Mouse (Mus musculus) retina, embryonic 14.5 days (tissue): ENCODE results near the gene 1700015F17Rik.

ENCODE experiments used
- DNase-seq: peaks from one replicate; pipeline ENCODE4 v3.0.0-alpha.2; 2015; ENCODE audit warnings: low spot score

The 1700015F17Rik gene

DNA sequence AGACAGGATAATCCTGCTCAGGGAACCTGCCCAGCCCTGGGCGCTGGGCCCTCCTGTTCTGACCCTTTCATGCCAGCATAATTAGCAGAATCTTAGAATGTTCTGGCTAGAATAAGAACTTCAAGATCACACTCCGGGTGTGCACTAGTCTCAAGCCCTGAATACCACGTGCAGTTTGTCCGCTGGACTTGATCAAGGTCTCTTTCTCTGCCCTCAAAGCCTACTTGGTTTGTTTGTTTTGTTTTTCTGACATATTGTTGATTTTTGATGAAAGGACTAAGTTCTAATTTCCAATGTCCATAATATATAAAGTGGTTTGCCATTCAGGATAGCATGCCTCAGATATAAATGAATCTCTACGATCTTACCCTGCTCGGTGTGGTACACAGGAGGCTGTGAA, at the start of gene 1700015F17Rik:
Gene 1700015F17Rik (minus strand): TSS at position 101 of the 400 bp plus-strand sequence.
- DNase-seq: no peak

DNA sequence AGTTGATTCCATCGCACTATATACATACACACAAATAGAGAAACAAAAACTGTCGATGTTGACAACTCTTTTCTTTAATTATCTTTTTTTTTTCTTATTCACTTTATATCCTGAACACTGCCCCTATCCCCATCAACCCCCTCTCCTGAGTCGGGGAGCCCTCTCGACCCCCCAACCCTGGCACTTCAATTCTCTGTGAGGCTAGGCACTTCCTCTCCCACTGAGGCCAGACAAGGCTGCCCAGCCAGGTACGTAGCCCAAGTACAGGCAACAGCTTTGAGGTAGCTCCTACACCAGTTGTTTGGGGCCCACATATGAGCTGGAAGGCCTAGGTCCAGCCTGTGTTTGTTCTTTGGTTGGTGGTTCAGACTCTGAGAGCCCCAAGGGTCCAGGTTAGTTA, 36.5 kb upstream of the 1700015F17Rik start:
- DNase-seq: no peak

DNA sequence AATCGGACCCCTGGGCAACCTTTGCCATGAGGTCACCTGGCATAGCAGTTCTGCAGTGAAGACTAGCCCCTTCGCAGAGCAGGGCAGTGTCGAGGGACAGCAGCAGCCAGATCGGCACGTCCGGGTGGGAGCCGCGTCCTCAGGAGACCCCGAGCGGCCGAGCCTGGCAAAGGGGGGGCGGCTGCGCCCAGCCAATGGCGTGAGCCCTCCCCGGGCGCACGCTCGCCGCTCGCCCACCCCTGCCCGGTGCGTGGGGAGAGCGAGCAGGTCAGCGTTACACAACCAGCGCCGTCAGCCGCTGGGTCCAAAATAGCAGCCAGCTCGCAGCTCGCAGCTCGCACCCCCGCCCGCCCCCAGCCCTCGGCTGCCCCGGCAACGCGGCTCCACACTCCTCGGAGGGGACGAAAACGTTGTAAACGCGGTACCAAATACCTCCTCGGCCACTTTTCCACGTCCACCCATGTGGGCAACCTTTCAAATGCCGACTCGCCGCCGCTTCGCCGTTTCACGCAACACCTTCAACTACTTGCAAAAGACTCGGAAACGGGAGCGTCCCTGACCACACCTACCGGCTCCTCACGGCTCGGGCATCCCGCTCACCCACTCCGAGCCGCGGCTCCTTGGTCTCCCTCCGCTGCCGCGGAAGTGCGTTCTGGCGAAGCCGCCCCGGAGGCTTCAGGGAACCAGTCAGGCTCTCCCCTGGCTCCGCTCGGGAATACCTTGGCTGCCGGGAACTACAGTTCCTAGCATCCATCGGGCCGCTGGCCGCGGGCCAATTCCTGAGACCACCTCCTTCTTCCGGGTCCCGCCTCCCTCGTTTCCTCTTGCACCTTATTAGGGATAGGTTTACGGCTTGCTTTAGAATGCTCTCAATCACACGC, 35.5 kb upstream of the 1700015F17Rik start, which contains the start of gene Cldn12:
Gene Cldn12 (minus strand): TSS at position 763 of the 881 bp plus-strand sequence.
- peak; percentile 97 for DNase-seq

DNA sequence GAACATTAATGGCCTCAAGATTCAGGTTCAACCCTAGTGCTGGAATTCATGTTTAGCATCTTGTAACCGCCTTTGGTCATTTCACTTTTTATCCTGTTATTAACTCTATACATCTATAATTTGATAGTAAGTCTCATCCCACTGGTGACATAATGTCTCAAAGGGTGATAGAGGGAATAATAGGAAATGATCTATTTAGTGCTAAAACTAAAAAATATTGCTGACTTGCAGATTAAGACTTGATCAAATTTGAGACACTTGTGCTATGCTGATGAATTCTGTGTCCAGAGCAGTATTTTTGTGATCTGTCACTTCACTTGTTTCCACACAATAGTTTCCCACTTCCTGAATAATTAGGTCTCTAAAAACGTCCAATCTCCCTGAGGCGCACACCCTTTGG, 32.5 kb upstream of the 1700015F17Rik start:
- DNase-seq: no peak

DNA sequence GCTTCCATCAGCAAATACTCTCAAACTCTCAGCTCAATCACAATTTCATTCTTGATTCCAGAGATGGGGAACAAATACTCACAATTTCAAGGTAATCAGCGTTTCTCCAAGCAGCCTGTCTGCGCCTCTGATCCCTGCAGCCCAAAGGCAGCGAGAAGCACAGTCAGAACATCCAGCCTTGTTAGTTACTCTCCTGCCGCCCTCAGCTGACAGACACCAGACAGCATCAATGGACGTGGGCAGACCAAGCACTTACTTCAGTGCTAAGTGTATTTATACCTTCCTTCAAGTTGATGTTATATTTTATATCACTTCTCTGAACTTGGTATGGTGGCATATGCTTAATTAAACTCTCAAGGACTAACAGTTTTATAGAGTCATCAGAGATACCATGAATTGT, 32.0 kb upstream of the 1700015F17Rik start:
- DNase-seq: no peak

DNA sequence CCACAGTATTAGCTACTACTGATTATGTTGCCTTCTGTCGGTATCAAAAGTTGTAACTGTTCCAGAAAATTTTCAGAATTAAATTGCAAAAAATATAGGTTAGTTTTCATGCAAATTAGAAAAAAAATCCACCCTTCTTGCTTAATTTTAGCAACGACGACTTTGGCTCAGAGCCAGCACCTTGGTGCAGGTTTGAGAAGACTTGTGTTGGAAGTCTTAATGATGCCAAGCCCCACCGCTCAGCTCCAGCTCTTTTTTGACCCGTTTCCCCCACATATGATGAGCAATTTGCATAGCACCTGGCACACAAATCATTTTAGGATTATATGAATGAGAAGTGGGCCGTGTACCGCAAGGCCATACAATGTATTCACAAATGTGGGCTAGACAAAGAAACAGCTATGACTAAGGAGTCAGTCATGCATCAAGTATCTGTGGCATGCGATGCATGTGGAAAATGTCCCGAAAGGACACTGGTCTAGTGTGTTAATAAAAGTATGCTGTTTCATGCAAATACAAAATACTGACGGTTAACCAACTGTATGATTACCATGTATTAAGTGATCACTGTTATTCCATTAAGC, 31.5 kb upstream of the 1700015F17Rik start:
- peak; percentile 56 for DNase-seq

DNA sequence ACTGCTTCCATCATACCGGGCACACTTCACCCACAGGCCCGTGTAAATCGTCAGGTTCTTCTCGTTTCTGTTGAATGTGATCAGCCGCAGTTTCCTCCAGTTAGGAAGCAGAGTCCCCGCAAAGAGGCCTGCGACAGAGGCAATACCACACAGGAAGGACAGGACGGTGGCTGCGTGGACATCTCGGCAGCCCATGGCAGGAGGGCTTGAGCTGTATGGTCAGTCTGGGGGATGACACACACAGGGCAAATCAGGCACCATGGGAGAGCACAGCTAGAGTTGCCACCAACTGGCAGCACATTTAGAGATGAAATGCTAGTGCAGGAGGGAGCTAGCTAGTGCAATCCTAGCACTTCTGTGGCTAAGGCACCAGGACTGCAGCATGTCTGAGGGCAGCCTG, 29.3 kb upstream of the 1700015F17Rik start:
- no peak for DNase-seq

DNA sequence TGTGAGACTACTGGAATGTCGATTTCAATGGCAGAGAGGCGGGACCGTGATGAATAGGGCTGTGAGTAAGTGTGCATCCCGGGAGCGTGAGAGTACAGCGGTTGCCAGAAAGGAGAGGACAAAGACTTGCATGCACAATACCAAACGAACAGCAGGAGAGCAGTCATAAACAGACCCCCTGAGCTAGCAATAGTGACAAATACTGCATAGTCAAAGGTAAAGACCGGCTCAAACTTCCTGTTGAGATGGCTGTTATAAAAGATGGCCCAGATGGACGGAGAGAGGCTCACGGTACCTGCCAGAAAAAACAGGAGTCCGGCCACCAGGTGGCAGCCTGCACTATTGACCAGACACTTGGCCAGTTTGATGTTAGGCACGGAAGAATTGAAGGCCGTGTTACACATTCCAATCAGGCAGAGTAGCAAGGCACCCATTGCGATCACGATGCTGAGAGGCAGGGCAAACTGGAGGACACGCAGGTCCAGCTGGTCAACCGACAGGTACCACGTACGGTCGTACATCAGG, 28.8 kb upstream of the 1700015F17Rik start:
- peak; percentile 81 for DNase-seq

DNA sequence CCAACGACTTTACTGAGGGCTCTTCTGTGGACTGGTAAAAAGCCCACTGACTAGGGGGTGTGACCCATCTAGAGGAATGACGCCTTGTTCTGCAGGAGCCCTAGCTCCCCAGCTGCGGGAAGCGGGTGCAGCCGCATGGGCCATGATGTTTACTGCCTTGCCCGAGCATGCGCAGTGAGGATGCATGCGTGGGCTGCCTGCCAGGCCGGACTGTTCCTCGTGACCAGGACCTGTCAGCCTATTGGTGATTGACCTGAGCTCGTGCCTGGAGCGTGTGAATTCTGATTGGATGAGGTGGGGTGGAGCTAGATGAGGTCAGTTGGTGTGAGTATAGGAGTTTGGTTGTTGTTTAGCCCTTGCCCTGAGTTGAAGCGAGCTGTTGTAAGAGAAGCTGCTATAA, 25.5 kb upstream of the 1700015F17Rik start:
- no peak for DNase-seq

DNA sequence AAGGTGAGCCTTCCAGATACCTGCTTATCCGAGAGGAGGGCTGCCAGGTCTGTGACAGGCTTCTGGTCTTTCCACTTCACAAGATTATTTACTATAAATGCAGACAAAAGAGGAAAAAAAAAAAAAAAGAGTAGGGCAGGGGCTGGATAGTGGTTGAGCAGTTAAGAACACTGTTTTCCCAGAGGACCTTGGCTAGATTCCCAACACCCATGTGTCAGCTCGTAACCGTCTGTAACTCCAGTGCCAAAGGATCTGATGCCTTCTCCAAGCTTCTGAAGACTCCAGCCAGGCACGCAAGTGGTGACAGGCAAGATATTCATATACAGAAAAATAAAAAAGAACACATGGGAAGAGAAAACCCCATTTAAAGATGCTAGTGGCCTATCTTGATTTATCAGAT, 24.4 kb upstream of the 1700015F17Rik start:
- DNase-seq: no peak

DNA sequence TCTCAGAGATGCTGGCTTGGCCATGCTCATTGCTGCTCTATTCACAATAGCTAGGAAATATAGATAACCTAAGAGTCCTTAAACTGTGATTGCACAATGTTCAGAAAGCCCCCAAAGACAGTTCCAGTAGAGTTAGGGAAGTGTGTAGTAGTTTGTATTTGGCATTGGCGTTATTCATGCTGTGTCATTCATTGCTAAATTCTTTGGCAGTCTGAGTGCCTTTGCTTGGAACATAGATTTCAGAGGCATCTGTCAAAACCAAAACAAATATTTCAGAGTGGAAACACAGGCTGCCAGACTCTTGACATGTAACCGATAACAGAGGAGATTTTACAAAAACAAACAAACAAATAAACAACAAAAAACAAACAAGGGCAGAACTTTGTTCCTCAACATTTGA, 22.6 kb upstream of the 1700015F17Rik start:
- no peak for DNase-seq

DNA sequence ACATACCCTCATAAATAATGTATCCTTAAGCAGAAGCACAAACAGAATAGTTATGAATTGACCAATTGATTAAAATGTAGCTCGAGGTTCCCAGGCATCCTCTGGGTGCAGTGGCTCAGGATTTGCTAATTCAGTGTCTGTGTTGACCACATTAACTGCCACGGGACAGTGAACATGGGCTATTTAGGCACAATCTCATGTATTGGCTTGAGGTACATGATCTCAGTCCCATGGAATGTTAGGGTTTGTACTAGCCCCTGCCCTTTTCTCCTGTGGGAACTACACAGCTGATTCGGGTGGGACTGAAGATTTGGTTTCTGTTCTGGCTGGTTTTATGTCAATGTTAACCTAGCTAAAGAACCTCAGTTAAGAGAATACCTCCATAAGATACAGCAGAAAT, 17.4 kb upstream of the 1700015F17Rik start:
- no peak for DNase-seq

DNA sequence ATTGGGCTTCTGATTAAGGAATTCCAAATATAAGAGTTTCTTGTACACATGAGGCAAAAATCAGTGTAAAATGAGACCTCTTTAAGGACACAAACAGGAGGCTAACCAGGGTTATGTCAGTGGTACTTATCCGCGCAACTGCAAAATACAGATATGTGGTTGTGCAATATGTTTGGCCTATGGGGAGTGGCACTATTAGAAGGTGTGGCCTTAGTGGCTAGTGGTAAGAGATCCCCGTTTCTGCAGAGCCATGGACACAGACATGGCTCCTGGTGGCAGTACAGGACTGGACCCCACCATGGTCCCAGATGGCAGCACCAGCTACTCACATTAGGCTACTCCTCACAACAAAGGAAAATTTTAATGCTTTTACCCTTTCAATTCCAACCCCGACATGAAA, 16.1 kb upstream of the 1700015F17Rik start:
- DNase-seq: no peak

DNA sequence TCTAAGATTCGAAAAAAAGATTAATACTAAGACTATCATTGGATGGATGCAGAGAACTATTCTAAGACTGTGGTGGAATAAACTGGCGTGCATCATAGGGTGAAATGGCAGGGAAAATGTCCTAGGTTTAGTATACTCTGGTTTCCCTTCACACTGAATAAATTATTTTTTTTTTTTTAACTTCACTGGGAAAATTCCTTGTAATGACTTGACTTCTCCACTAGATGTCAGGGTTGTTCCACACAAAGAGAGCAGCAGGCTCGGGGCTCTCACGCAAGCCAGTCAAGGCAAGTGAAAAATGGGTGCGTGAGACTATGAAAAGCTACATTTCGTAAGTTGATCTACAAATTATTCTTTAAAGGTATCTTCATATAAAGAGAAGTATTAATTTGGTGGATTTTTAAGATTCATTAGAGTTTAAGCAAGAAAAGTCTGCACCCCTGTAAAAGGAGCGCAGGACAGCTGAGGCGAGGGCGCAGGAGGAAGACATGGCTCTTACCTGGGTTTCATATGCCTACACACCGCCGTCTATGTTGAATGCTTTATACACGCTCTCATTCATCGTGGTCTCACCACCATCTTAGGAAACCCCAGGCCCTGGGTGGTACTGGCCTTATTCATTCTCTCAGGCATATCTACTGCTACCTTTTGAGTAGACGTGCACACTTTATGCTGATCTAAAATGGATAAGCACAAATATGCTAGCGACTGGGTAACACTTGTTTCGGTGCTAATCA, 15.5 kb upstream of the 1700015F17Rik start:
- DNase-seq: peak; percentile 81

DNA sequence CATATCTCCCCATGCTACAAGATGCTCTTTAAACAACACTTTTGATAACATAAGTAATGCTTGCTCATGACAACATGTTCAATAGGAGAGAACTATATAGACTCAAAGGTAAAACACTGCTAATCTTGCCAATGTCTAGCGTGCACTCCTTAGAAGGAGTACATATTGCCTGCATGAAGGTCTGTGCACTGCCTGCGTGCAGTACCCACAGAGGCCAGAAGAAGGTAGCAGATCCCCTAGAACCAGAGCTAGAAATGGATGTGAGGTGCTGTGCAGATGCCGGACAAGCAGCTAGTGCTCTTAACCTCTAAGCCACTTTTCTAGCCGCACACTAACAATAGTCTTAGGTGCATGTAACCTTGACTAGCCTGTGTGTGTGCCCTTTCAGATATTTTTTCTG, 13.2 kb upstream of the 1700015F17Rik start:
- no peak for DNase-seq

DNA sequence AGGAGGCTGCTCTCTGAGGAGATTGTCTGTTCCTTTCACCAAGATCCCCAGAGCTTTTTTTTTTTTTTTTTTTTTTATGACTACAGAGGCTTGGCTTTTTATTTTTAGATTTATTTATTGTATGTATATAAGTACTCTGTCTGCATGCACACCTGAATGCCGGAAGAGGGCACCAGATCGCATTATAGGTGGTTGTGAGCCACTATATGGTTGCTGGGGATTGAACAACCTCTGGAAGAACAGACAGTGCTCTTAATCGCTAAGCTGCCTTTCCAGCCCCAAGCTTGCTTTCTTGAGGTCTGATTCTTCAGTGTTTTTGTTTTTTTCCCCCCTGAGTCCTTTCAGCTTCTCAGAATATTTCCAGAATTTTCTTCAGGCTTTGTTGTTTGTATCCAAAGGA, 7.1 kb upstream of the 1700015F17Rik start:
- DNase-seq: no peak

DNA sequence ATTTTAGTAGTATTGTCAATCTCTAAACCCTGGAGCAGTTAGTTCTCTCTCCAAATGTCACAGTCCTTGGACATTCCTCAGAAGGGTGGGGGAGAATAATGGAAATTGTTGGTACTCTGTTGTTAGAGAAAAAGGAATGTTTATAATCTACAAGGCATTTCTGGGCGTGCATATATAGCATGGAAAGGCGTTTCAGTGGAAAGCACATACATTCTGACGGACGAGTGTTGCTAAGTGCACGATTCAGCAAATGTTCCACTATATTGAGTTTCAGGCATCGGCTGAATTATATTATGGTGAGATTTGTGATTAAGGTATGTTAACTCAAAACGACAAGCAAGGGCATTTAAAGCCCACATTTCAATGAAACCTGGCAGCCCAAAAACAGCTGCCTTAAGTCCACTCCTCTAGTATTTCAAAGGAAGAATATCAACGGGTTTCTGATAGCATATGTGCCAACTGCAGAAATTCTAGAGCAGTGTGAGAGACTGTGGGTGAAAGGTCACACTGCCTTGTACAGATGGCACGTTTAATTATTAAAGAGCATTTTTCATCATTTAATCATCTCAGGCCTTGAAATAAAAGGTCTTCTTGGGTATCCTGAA, 4.4 kb upstream of the 1700015F17Rik start:
- peak; percentile 38 for DNase-seq

DNA sequence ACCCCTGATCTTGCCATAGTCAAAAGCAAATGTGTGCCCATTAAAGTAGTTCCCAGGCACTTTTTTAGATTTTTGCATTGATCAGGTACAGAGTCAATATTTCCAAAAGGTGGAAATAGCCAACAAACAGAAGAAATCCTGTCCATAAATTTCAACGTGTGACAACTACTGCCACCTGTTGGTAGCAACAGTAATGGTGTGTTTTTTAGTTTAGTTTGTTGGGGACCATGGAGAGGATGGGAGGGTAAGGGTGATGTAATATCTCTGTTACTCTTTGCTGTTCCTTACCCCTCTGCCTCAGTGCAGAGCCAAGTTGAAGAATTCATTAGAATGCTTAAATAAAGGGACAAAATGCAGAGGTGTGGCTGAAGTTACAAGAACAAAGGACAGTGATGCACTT, 2.7 kb upstream of the 1700015F17Rik start:
- DNase-seq: peak; percentile 72

DNA sequence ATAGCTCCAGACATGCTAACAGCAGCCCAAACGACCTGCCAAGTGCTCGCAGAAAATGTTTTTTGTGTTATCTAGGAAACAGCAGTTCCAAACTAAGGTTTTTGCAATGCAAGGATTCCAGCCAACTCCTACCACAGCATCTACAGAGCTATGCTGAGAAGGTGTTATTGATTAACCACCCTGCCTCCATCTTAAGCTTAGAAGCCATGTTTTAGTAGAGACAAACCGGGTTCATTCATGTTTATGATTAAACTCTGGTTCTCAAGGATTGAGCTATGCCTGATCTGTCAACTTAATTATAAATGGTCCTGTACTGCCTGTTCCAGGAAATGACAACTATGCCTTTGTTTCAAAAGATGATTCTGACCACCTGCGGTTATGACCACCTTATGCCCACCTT, 2.8 kb downstream of the 1700015F17Rik start:
- DNase-seq: no peak

DNA sequence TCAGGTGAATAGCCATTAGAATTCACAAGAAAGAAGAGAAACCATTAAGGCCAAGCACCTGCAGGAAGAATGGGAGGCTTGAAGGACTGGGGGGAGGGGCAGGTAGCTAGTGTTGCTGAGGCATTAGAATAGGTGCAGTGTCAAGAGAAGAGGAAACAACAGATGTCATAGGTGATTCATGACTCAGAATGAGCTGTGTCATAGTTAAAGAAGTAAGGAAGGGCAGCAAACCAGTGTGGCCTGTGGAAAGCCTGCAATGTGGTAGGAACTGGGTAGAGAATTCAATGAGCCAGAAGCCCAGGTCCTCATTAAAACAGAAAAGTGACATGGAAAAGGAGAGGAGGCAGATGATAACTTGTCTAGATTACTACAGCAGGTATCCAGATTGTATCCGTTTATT, 13.7 kb downstream of the 1700015F17Rik start:
- no peak for DNase-seq

DNA sequence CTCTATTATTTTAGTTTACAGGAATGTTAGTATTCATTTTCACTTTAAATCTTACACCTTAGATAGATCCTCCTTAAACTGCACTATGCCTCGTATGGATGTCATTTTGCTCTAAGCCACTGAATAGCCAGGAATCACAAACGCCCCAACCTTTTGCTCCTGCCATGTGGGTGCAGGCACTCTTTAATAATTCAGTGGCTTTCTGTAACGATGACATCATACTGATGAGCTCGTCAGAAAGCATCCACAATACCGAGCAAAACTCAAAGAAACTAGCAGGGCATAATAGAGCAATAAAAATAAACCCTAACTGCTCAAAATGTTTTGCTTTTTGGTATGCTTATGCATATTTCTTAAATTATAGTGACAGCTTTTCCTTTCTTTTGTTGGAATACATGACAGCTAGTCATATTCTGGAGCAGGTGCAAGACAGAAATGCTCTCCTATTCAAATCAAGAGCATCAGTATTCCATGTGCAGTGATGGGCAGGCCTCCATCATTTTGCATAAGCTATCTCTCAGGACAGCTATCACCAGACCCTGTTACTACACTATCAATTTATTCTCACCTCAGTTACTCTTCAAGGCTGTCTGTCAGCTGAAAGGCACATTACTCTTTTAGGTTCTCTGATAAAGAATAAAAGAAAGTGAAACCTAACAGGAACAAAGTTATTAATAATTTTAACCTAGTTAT, 47.1 kb downstream of the 1700015F17Rik start:
- DNase-seq: peak; percentile 56
